Mouse (Mus musculus): Measurements from ENCODE around the gene Myo1g.

The Myo1g gene

DNA sequence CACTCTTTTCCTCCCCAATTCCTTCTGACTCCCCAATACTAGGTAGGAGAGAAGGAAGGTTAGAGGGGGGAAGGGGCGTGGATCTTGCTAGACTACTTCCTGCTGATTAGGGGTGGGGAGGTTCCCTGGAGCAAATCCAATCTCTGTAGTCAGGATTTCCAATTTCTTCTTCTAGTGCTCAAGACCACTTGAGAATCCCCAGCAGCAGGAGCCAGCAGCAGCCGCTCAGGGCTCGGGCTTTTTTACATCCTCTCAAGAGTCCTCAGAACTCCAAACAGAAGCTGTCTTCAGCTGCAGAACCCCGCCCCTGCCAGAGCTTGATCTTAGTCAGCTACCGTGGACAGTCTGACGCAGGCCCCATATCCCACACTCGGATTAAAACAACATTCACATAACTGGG is 33.3 kb downstream of the Myo1g start:
- DNase-seq = peak in 1 of 2 experiments; percentile 14

DNA sequence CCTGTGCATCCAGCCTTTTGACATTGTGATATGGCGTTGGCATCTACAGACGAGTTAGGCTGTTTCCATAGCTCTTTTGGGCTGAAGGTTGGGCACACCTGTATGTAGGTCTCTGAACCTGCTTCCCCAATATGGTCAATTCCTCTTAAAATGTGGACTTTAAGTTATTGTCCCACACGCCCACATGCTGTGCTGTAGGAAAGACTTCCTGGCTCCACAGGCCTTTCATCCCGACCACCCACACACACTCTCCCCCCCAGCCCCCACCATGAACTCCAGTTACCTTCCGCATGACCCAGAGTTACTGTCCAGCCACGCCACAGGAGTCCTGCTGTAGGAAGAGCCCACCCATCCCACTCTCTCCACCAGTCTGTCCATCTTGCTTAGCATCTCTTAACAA is 33.8 kb downstream of the Myo1g start:
- DNase-seq = peak in 1 of 2 experiments; percentile 24

- DNase-seq = peak in 1 of 2 experiments; percentile 28
These were observed 36.4 kb downstream of the Myo1g start for GRCm38 (mm10) chr11:6484244-6484959.

GRCm38 (mm10) chr11:6483103-6483502 is 37.7 kb downstream of the Myo1g start:
- peak in 1 of 2 experiments; percentile 28 for DNase-seq

GRCm38 (mm10) chr11:6481669-6482185 is 39.0 kb downstream of the Myo1g start:
- DNase-seq = peak; percentile 97 to 98

GRCm38 (mm10) chr11:6480681-6481405 is 39.9 kb downstream of the Myo1g start:
- DNase-seq = peak; percentile 40 to 58

DNA sequence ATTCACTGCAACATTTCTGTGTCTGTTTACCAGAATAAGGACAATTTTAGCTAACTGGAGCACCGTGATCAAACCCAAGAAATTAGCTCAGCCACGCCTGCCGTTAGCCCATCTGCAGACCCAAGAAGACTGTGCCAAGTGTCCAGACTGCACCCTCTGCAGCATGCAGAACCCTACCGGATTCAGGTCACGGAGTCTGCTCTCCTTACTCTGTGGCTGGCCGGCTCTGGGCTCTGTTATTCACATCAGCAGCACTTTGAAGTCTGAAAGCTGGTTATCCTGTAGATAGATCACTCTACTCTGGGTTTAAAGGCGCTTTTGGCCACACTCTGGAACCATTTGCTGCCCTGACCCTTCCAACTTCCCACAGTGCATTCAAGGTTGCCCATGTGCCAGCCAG is 40.6 kb downstream of the Myo1g start:
- DNase-seq = peak; percentile 90 to 91

- DNase-seq = peak; percentile 54 to 59
These were observed 41.5 kb downstream of the Myo1g start for GRCm38 (mm10) chr11:6479231-6479630.

DNA sequence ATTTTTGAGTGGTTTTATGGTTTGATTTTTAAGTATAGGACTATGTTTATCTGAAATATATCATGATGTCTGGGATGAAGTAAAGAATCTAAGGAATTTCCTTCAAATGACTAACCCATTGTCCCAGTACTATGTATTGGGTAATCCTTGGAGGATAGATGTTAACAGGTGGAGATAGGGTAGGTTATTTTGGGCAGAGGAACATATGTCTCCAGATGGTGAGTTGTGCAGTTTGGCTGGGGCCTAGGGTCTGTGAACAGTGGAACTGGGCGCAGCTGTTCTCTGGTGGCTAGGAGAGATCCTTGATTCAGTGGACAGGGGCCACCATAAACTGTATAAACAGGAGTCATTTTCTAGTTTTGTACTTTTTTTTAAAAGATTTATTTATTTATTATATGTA is 43.4 kb downstream of the Myo1g start:
- DNase-seq = peak; percentile 35 to 51

DNA sequence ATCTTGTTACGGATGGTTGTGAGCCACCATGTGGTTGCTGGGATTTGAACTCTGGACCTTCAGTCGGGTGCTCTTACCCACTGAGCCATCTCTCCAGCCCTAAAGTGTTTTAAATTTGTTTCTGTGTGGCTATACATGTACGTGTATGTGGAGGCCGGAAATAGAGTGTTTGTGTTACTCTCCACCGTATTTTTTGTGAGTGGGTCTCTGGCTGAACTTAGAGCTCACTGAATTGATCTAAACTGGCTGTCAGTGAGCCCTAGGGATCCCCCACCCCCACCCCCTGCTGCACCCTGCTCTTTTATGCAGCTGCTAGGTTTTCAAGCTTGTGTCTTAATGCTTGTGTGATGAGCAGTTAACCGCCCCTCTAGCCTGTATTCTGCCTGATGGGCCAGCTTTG is 43.9 kb downstream of the Myo1g start:
- peak in 1 of 2 experiments; percentile 11 for DNase-seq

DNA sequence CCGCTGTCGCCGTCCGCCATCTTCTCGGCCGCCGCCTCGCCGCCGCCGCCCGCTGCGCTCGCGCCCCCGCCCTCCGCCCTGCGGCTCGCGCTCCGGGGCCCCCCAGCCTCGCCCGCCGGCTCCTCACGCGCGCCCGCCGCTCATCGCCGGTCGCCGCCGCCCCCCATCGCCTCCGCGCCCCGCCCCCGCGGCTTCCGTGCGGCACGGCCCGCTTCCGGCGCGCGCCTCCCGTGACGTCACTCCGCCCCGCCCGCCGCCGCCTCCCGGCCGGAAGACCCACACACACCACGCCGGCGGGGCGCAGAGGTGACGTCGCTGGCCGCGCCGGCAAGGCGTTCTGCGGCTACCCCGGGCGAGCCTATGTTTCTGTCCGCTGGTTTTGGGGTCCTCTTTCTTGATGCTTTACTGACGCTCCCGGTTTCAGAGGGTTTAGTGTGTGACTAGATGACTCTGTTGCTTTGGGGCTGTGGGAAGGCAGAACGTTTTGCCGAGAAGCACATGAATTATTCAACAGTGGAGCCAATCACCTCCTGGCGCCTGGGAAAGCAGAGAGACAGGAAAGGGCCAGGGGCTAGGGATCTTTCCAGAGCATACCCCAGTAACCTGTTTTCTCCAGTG is 44.8 kb downstream of the Myo1g start, which contains the start of gene Purb:
TSS of gene Purb (minus strand) at position 51 of the 618 bp plus-strand sequence.
- peak; percentile 98 for DNase-seq

DNA sequence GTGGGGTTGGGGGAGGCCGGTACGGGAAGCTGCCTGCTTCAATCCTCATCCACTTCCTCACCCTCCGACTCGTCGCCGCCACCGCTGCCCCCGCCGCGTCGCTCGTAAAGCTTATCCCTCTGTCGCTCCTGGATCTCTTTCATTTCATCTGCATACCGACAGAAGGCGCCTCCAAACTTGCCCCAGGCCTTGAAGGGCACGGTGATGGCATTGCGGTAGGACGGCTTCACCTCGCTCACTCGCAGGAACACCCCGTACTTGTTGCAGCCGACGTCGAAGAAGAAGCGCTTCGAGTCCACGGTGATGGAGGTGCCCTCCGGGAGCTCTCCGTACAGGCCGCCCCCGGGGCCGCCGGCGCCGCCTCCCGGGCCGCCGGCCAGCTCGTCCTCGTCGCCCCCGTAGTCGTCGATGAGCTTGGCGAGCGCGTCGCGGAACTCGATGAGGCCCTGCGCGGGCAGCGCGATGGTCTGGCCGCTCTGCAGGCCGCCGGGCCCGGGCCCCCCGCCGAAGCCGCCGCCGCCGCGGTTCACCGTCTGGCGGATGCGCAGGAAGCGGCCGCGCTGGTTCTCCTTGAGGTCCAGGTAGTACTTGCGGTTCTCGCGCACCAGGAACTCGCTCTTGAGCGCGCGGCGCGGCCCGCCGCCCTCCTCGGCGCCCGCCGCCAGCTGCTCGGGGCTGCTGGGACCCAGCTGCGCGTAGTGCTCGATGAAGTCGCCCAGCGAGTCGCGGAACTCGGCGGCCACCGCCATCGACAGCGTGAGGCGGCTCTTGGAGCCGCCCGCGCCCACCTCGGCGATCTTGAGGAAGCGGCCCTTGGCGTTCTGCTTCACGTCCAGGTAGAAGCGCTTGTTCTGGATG is 45.7 kb downstream of the Myo1g start:
- DNase-seq = peak; percentile 78 to 82

DNA sequence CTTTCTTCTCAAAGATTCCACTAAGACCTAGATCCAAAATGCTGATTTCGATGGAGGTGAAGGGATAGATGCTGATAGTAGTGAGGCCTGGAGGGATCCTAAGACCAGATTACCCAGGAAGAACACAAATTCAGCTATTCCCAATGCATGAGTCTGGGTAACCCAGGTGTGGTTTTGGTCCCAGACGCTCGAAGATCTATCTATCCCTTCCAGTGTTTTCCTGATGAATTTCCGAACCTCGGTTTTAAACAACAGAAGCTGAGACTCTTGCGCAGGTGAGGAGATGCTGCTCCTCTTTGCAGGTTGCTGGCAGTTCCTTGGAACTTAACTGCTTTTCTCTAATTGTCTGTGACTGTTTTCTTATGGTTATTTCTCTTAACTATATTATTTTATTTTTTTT is 46.4 kb downstream of the Myo1g start:
- DNase-seq = peak in 1 of 2 experiments; percentile 42

DNA sequence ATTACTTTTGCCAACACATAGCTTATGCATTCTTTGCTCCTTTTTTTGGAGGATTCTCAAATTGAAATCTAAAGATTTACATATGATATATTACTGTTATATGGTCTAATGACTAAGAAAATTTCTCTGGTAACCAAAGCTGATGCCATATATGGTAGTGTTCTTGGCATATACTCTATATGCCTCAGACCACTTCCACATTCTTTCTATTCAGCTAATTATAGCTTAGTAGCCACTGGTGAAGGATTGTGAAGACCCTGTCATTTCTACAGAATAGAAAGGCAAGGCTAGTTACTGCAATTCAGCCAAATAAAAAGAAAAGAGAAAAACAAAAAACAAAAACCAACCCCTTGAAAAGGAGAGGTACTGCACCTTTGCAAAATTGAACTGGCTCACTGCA is 48.7 kb downstream of the Myo1g start:
- DNase-seq = peak in 1 of 2 experiments; percentile 33

DNA sequence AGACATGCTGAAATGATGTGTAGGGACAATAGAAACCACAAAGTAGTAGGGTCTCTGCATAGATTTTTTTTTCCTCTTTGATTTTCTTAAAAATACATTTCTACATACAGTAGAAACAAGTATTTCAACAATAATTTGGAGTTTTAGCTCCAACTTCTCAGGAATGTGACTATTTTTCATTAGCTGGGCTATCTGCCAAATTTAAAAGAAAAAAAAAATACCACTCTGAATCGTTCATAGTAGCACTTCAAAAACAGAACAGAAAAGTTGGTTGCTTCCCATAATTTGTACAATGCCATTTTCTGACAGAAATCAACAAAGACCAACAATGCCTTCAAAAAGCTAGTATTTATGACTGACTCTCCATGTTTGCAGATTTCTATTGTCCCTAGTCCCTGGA is 49.3 kb downstream of the Myo1g start:
- peak in 1 of 2 experiments; percentile 34 for DNase-seq

- peak in 1 of 2 experiments; percentile 30 for DNase-seq
These were observed 49.7 kb downstream of the Myo1g start for GRCm38 (mm10) chr11:6471054-6471453.

DNA sequence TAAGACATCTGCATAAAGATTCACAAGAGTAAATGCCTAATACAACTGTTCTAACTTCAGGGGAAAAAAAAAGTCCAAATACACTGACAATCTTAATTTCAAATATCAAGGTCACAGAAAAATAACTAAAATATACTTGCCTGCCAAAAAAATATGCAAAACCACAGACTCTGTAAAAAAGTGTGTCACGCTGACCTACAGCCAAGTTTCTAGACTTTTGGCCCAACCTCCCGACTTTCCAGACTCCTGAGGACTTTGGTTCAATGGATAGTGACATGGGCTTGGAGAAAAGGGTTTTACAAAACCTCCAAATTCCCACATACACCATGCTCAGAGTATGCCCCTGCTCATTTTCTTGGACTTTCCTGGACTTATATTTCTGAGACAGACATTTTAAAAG is 52.2 kb downstream of the Myo1g start:
- peak in 1 of 2 experiments; percentile 31 for DNase-seq

GRCm38 (mm10) chr11:6465122-6465521 is 55.6 kb downstream of the Myo1g start:
- DNase-seq = peak; percentile 86

DNA sequence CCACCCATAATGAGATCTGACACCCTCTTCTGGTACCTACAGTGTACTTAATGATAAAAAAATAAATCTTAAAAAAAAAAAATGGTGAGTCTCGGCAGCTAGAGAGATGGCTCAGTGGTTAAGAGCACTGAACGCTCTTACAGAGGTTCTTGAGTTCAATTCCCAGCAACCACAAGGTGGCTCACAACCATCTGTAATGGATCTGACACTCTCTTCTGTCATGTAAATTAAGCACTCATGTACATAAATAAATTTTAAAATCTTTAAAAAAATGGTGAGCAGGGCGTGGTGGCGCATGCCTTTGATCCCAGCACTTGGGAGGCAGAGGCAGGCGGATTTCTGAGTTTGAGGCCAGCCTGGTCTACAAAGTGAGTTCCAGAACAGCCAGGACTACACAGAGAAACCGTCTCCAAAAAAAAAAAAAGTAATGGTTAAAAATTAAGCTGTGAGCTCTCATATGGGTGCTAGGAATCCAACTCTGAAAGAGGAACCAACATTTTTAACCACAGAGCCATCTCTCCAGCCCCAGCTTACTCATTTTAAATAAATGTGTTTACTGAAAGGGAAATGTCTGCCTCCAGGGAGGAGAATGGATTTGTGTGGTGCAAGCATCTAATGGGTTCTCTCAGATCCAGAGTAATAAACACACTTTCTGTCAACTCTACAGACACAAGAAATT is 57.5 kb downstream of the Myo1g start:
- DNase-seq = no peak
